Mouse (Mus musculus): ENCODE results near the gene Emp3.

DNA sequence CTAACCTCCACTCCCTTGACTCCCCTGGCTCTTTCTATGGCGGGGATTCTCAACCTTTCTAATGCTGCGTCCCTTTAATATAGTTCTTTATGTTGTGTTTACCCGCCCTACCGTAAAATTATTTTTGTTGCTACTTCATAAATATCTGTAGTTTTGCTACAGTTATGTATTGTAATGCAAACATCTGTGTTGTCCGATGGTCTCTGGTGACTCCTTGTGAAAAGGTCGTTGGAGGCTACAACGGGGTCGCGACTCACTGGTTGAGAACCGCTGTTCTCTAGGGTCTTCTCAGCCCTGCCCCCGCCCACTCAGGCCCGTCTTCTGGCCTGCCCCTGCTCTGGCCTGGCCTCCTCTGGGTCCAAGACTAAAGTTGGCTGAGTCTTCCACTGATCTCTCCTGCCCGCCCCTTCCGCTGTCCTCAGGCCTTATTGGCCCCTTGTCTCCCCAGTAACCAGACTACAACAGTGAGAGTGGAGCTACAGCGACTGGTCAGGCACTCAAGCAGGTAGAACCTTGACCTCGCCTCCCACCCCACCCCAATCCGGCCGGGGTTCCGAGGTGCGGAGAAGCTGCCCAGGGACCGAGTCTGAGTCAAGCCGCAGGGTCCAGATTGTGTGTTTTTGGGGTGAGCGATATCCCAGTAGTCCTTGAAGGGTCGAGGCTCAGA, 2.7 kb upstream of the Emp3 start, which contains the start of gene Ccdc114:
- TF ChIP-seq CTCF (conservative IDR thresholded peaks at IDR 0.05; ENCODE audit: insufficient read depth, insufficient read length, low read depth, low read length), result no peak
- TF ChIP-seq POLR2A (IDR thresholded peaks at IDR 0.05; ENCODE audit: low read depth, low read length), result peak; percentile 70

Measured in kidney, adult 2 months (tissue).